Mouse (Mus musculus) stomach, postnatal 0 days (tissue): ENCODE data around the gene Pitx2. TPM values are rescaled to one million over a fixed set of nuclear protein-coding genes. Genes with fewer than 3 reads are reported as not detected.

Experiments used
- ATAC-seq: fragments of 200-750 bp; cut with Nextera tagmentation; 2 replicates; pipeline ENCODE4 v1.8.0; 2017; ENCODE audit not compliant: low FRiP score, low TSS enrichment
- DNase-seq: peaks from one replicate; pipeline ENCODE4 v3.0.0-alpha.2; 2016; ENCODE audit warnings: low spot score
- H3K27ac ChIP-seq: fragments of 300-500 bp; sonication (generic); replicated peaks from 2 replicates; pipeline ENCODE4 v1.5.1; 2014; ENCODE audit warnings: mild to moderate bottlenecking, control low read depth
- H3K27me3 ChIP-seq: fragments of 300-500 bp; sonication (generic); 2 replicates; pipeline ENCODE4 v1.6.1; 2014; ENCODE audit warnings: low read length; ENCODE audit not compliant: control insufficient read depth, insufficient read depth
- H3K36me3 ChIP-seq: fragments of 300-500 bp; sonication (generic); 2 replicates; pipeline ENCODE4 v1.6.1; 2014; ENCODE audit warnings: low read length, mixed read lengths; ENCODE audit not compliant: control insufficient read depth, insufficient read depth
- H3K4me1 ChIP-seq: fragments of 300-500 bp; sonication (generic); replicated peaks from 2 replicates; pipeline ENCODE4 v1.6.1; 2014; ENCODE audit warnings: antibody characterized with exemption; ENCODE audit not compliant: control insufficient read depth, insufficient read depth
- H3K4me2 ChIP-seq: fragments of 300-500 bp; sonication (generic); replicated peaks from 2 replicates; pipeline ENCODE4 v1.6.1; 2014; ENCODE audit warnings: low read depth, mild to moderate bottlenecking, control low read depth, moderate library complexity
- H3K4me3 ChIP-seq: fragments of 300-500 bp; sonication (generic); 2 replicates; pipeline ENCODE4 v1.5.1; 2014; ENCODE audit warnings: low read depth, low read length, control low read depth
- H3K9ac ChIP-seq: fragments of 300-500 bp; sonication (generic); 2 replicates; pipeline ENCODE4 v1.6.1; 2014; ENCODE audit warnings: mild to moderate bottlenecking, low read length, control low read depth, mixed read lengths
- H3K9me3 ChIP-seq: fragments of 300-500 bp; sonication (generic); 2 replicates; pipeline ENCODE4 v1.6.1; 2016; ENCODE audit warnings: low read length; ENCODE audit not compliant: control insufficient read depth
- CTCF ChIP-seq: IDR thresholded peaks from 2 replicates; pipeline ENCODE4 v1.5.1; 2016; ENCODE audit warnings: antibody characterized with exemption, low read depth, mild to moderate bottlenecking, moderate library complexity
- EP300 ChIP-seq: optimal IDR thresholded peaks from 2 replicates; pipeline ENCODE3; 2016; ENCODE audit warnings: antibody characterized with exemption
- WGBS: fragments of 180-500 bp; shearing (Covaris S2); extraction: QIAGEN DNeasy Blood & Tissue Kit; methylation state at CpG from one replicate; pipeline ENCODE4 v1.1.7; 2014; 5-methylcytosine and 5-hydroxymethylcytosine counted together
- polyA plus RNA-seq: library from polyadenylated mRNA; unstranded; fragments of >200 nt; fragmentation: Nextera tagmentation; extraction: Ambion mirVana; gene quantifications from 2 replicates; pipeline ENCODE4 v1.2.1, GENCODE M21; 2015

The Pitx2 gene
- polyA plus RNA-seq, 1 experiment from 2014 or later, result 9.7 TPM

DNA sequence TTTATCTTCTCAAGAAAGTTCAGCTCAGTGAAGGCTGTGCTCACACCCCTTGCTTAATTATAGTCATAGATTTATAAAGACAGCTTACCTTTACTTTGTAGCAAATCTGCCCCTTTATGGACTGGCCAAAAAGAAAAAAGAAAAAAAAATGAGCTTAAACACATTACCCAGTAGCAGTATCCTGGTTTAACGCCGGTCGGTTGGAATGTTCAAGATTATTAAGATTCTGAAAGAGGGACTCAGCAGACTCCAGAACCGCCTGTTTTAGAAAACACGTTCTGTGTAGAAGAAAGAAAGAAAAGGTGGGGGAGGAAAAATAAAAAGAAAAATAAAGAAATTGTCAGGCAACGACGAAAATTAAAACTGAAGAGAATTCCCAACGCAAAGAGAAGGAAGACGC lies 16.8 kb downstream of the Pitx2 start:
- Histone ChIP-seq H3K9me3 (no peaks in the 10 kb centered on the region), H3K36me3 (no peaks in the 10 kb centered on the region), H3K27me3 (peaks cover 18% of the 10 kb centered on the region; the same call in 1 of the 2 replicates), H3K4me1 (peaks cover 3% of the 10 kb centered on the region; the same call in 1 of the 2 replicates), H3K4me2 (peak overlapping the region; percentile 78), H3K27ac (no peak overlapping the region), H3K9ac (no peak overlapping the region), H3K4me3 (peak overlapping the region; percentile 59; the same call in 1 of the 2 replicates)
- ATAC-seq (no peak), DNase-seq (no peak)
- TF ChIP-seq CTCF (no peak), EP300 (no peak)
- 16% methylated on average over 9 of the region's 9 CpGs for WGBS

DNA sequence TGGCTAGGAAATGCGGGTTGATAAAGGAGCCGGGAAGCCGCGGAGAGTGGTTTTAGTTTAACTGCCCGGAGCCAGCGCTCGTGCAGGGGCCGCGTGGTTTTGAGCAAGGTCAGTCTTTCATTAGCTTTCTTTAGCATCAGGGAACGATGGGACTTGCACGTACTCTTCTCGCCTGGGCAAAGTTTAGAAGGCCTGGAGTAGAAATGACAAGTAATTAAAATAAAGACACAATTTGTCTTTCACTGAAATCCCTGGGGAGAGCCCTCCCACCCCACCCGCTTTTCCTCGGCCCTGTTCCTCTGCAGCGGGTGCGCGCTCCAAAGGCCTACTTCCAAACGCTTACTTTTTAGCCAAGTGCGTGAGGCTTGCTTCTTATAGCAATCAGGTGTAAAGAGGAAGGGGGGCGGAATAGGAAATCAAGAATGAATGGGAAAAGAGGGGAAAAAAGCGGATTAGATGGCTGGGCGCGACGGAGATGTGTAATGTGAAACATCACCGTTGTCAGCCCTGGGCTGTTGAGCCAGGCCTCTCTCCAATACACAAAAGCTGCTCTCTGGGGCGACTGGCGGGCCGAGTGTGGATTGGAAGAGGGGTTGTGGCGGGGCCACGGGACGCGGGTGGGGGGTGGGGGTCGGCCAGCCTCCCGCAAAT lies 17.4 kb downstream of the Pitx2 start:
- DNase-seq (no peak), ATAC-seq (no peak)
- peak overlapping the region; percentile 43; the same call in 1 of the 2 replicates for H3K9ac ChIP-seq
- peaks cover 3% of the 10 kb centered on the region; the same call in 1 of the 2 replicates for H3K4me1 ChIP-seq
- peak overlapping the region; percentile 59 for H3K4me3 ChIP-seq
- H3K27me3 ChIP-seq, result peaks cover 18% of the 10 kb centered on the region; the same call in 1 of the 2 replicates
- no peaks in the 10 kb centered on the region for H3K36me3 ChIP-seq
- no peak for TF ChIP-seq CTCF
- TF ChIP-seq EP300, result no peak
- 14% methylated on average over 34 of the region's 34 CpGs for WGBS
- peak overlapping the region; percentile 29 for H3K4me2 ChIP-seq
- H3K27ac ChIP-seq, result no peak overlapping the region
- no peaks in the 10 kb centered on the region for H3K9me3 ChIP-seq

DNA sequence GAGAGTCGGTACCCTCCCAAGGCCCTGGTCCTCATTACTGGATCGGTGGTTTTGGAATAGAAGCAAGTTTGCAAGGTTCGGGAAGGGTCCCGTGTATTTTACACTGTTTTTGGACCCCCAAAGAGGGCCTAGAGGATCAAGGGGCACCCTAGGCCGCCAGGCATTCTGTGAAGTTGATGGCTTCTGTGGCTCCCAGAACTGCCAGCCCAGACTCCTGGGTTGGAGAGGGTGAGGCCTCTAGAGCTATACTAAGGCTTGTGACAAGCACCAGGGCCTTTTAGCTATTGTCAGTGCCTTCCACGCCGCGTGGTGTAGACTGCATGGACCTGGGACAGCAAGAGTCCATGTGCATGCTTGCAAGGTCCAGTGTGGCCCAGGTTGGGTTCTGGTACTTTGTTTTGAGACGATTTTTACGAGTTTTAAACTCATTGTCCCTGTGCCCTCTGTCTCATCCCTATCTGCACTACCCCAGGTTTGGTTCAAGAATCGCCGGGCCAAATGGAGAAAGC lies 18.2 kb downstream of the Pitx2 start:
- H3K36me3 ChIP-seq, result no peaks in the 10 kb centered on the region
- peaks cover 3% of the 10 kb centered on the region; the same call in 1 of the 2 replicates for H3K4me1 ChIP-seq
- peaks cover 18% of the 10 kb centered on the region; the same call in 1 of the 2 replicates for H3K27me3 ChIP-seq
- no peaks in the 10 kb centered on the region for H3K9me3 ChIP-seq
- TF ChIP-seq EP300 (no peak), CTCF (no peak)
- H3K9ac ChIP-seq, result no peak overlapping the region
- 22% methylated on average over 12 of the region's 12 CpGs for WGBS
- DNase-seq (no peak), ATAC-seq (no peak)
- no peak overlapping the region for H3K27ac ChIP-seq
- peak overlapping the region; percentile 40 for H3K4me2 ChIP-seq
- peak overlapping the region; percentile 17; the same call in 1 of the 2 replicates for H3K4me3 ChIP-seq

DNA sequence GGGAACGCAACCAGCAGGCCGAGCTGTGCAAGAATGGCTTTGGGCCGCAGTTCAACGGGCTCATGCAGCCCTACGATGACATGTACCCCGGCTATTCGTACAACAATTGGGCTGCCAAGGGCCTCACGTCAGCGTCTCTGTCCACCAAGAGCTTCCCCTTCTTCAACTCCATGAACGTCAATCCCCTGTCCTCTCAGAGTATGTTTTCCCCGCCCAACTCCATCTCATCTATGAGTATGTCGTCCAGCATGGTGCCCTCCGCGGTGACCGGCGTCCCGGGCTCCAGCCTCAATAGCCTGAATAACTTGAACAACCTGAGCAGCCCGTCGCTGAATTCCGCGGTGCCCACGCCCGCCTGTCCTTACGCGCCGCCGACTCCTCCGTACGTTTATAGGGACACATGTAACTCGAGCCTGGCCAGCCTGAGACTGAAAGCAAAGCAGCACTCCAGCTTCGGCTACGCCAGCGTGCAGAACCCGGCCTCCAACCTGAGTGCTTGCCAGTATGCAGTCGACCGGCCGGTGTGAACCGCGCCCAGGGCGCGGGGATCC lies 18.8 kb downstream of the Pitx2 start:
- Histone ChIP-seq H3K4me1 (peaks cover 3% of the 10 kb centered on the region; the same call in 1 of the 2 replicates), H3K9ac (no peak overlapping the region), H3K27ac (peak overlapping the region; percentile 49; the same call in 1 of the 2 replicates), H3K4me2 (peak overlapping the region; percentile 40), H3K4me3 (peak overlapping the region; percentile 17), H3K9me3 (no peaks in the 10 kb centered on the region), H3K36me3 (no peaks in the 10 kb centered on the region), H3K27me3 (peaks cover 20% of the 10 kb centered on the region; the same call in 1 of the 2 replicates)
- ATAC-seq (no peak), DNase-seq (no peak)
- 15% methylated on average over 41 of the region's 41 CpGs for WGBS
- no peak for TF ChIP-seq CTCF
- TF ChIP-seq EP300, result no peak

DNA sequence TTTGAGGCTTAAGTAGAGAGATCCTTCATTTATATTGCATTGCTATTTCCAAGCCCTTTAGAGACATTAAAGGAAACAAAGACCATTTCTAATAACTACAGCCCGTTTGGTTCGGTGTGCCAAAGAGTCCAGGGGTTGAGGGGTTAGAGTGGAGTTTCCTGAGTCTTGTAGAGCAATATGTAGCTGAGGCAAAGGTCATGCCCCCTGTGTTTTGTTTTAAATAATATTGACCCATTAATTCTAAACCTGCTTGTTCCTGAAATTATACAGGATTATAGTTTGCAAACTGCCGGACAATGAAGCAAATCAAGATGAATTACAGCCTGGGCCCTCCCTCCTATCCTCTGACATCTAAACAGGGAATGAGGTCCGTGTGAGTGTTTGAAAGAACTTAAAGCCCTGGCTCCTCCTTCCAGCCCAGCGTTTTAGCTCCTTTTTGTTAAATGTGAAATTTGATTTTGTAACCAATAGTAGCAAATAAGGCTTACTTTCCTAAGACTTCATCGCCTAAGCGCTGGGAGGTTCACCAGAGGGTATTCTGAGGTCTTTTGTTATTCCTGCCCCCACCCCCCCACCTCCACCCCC lies 20.5 kb downstream of the Pitx2 start:
- Histone ChIP-seq H3K9me3 (no peaks in the 10 kb centered on the region), H3K27ac (no peak overlapping the region), H3K4me1 (no peaks in the 10 kb centered on the region), H3K36me3 (no peaks in the 10 kb centered on the region), H3K27me3 (peaks cover 20% of the 10 kb centered on the region; the same call in 1 of the 2 replicates), H3K9ac (no peak overlapping the region), H3K4me3 (no peak overlapping the region), H3K4me2 (no peak overlapping the region)
- DNase-seq (no peak), ATAC-seq (0 out of 2 replicates have a peak, but pooled peaks have one; percentile 30)
- WGBS, result 16% methylated on average over 7 of the region's 7 CpGs
- no peak for TF ChIP-seq CTCF
- TF ChIP-seq EP300, result no peak
